Mouse (Mus musculus) ES-E14 (cell line): ENCODE results near the gene Nprl3.

Source experiments
- CHD2 ChIP-seq: IDR thresholded peaks from 2 replicates; pipeline ENCODE4 v1.6.1; 2014; ENCODE audit warnings: mild to moderate bottlenecking, low read depth, low read length, inconsistent platforms
- HCFC1 ChIP-seq: IDR thresholded peaks from 2 replicates; pipeline ENCODE4 v1.6.1; 2012; ENCODE audit warnings: low read length, inconsistent platforms, borderline replicate concordance; ENCODE audit not compliant: insufficient read depth
- ZC3H11A ChIP-seq: IDR thresholded peaks from 2 replicates; pipeline ENCODE4 v1.6.1; 2012; ENCODE audit warnings: low read depth, mild to moderate bottlenecking, inconsistent platforms, low read length, borderline replicate concordance
- ZNF384 ChIP-seq: IDR thresholded peaks from 2 replicates; pipeline ENCODE4 v1.6.1; 2012; ENCODE audit warnings: low read depth, low read length, inconsistent platforms

DNA sequence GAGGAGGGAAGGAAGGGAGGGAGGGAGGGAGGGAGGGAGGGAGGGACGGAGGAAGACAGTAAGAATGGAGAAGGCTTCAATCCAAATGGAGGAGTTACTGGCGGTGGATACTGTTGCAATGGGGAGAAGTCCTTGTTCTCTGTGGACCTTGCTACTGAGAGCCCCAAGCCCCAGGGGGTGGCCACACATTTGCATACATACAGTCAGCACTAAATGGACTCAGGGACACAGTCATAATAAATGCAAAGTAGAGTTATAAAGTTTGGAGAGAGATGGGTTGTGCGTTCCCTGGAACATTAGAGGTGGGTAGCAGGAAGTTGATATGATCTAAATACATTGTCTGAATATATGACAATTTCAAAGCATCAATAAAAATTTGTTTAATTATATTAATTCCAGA, 81.5 kb downstream of the Nprl3 start:
- TF ChIP-seq ZNF384 (no peak), ZC3H11A (no peak), HCFC1 (no peak), CHD2 (no peak)
